Mouse (Mus musculus): ENCODE measurements around the gene Clec12a.

- TF ChIP-seq CTCF (IDR thresholded peaks at IDR 0.05; ENCODE audit: low read depth, low read length) = no peak
- no peak for TF ChIP-seq TAL1 (conservative IDR thresholded peaks at IDR 0.05; ENCODE audit: low read depth, low read length)
- no peak for TF ChIP-seq GATA1 (IDR thresholded peaks at IDR 0.05; ENCODE audit: borderline replicate concordance, low read length)
Observed at GRCm38 (mm10) chr6:129383466-129383865, 41.0 kb downstream of the Clec12a start.
